Mouse (Mus musculus): ENCODE results near the gene Anxa4.

DNA sequence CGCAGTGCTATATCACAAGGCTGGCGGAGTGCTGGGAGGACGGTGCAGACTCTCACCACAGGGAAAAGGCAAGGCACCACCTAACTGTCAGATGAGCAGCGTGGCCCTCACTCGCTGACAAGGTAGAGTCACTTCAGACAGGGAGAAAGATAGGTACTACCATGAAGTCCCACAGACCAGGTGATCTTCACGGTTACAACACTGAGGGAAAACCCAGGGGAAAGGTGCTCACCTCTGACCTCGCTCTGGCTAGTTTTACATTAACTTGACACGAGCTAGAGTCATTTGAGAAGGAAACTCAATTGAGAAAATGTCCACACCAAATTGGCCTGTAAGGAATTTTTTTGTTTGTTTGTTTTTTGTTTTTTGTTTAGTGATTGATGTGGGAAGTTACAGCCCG is 90.8 kb downstream of the Anxa4 start:
- TF ChIP-seq CTCF (IDR thresholded peaks at IDR 0.05; ENCODE audit: borderline replicate concordance, extremely low read depth, insufficient read depth, insufficient read length), result no peak
- TF ChIP-seq POLR2A (IDR thresholded peaks at IDR 0.05; ENCODE audit: borderline replicate concordance, extremely low read depth, insufficient read depth, insufficient read length, poor library complexity, severe bottlenecking), result no peak
